Mouse (Mus musculus) heart, embryonic 12.5 days (tissue): ENCODE measurements around the gene Muc1. TPM values are rescaled to one million over a fixed set of nuclear protein-coding genes. Genes with fewer than 3 reads are reported as not detected.

Source experiments
- ATAC-seq: fragments of 200-750 bp; cut with Nextera tagmentation; 2 replicates; pipeline ENCODE4 v1.8.0; 2017; ENCODE audit warnings: moderate TSS enrichment, moderate library complexity; ENCODE audit not compliant: insufficient number of reproducible peaks, low FRiP score
- H3K27ac ChIP-seq: fragments of 300-500 bp; sonication (generic); 2 replicates; pipeline ENCODE4 v1.5.1; 2016; ENCODE audit warnings: mild to moderate bottlenecking, moderate library complexity; ENCODE audit not compliant: poor library complexity, severe bottlenecking
- H3K27me3 ChIP-seq: fragments of 300-500 bp; sonication (generic); replicated peaks from 2 replicates; pipeline ENCODE4 v1.6.1; 2016; ENCODE audit warnings: mild to moderate bottlenecking, moderate library complexity
- H3K36me3 ChIP-seq: fragments of 300-500 bp; sonication (generic); 2 replicates; pipeline ENCODE4 v1.6.1; 2016; ENCODE audit warnings: mild to moderate bottlenecking, moderate library complexity
- H3K4me1 ChIP-seq: fragments of 300-500 bp; sonication (generic); replicated peaks from 2 replicates; pipeline ENCODE4 v1.6.1; 2016; ENCODE audit warnings: mild to moderate bottlenecking
- H3K4me2 ChIP-seq: fragments of 300-500 bp; sonication (generic); 2 replicates; pipeline ENCODE4 v1.6.1; 2016; ENCODE audit warnings: mild to moderate bottlenecking, moderate library complexity
- H3K4me3 ChIP-seq: fragments of 300-500 bp; sonication (generic); 2 replicates; pipeline ENCODE4 v1.5.1; 2016; ENCODE audit warnings: mild to moderate bottlenecking
- H3K9ac ChIP-seq: fragments of 300-500 bp; sonication (generic); 2 replicates; pipeline ENCODE4 v1.6.1; 2016; ENCODE audit warnings: mild to moderate bottlenecking, moderate library complexity
- H3K9me3 ChIP-seq: fragments of 300-500 bp; sonication (generic); replicated peaks from 2 replicates; pipeline ENCODE4 v1.6.1; 2016; ENCODE audit warnings: mild to moderate bottlenecking, moderate library complexity
- WGBS: fragments of 180-500 bp; shearing (Covaris S2); methylation state at CpG from one replicate; pipeline ENCODE4 v1.1.7; 2016; 5-methylcytosine and 5-hydroxymethylcytosine counted together
- polyA plus RNA-seq: library from polyadenylated mRNA; unstranded; fragments of >200 nt; fragmentation: Nextera tagmentation; extraction: Ambion mirVana; gene quantifications from 2 replicates; pipeline ENCODE4 v1.2.1, GENCODE M21; 2016

Gene Muc1
- polyA plus RNA-seq, 1 experiment from 2014 or later: not detected

- ATAC-seq: no peak
- WGBS: 88% methylated on average over 2 of the region's 2 CpGs
Observed at GRCm38 (mm10) chr3:89193853-89194252, 35.0 kb upstream of the Muc1 start.

GRCm38 (mm10) chr3:89195979-89196877 lies 32.6 kb upstream of the Muc1 start:
- no peaks in the 10 kb centered on the region for H3K36me3 ChIP-seq
- peak; percentile 96 for ATAC-seq
- H3K9ac ChIP-seq: peak overlapping the region; percentile 69
- 7% methylated on average over 33 of the region's 33 CpGs for whole genome bisulfite sequencing
- H3K4me2 ChIP-seq: peak overlapping the region; percentile 75
- H3K4me1 ChIP-seq: peaks cover 9% of the 10 kb centered on the region
- H3K4me3 ChIP-seq: peak overlapping the region; percentile 46
- no peaks in the 10 kb centered on the region for H3K9me3 ChIP-seq
- H3K27ac ChIP-seq: peak overlapping the region; percentile 27
- H3K27me3 ChIP-seq: no peaks in the 10 kb centered on the region

More at GRCm38 (mm10) chr3:89193853-89194252, 35.0 kb upstream of the Muc1 start:
- H3K27me3 ChIP-seq: no peaks in the 10 kb centered on the region
- no peak overlapping the region for H3K9ac ChIP-seq
- H3K4me1 ChIP-seq: peaks cover 9% of the 10 kb centered on the region
- no peak overlapping the region for H3K4me2 ChIP-seq
- no peak overlapping the region for H3K4me3 ChIP-seq
- H3K36me3 ChIP-seq: peaks cover 1% of the 10 kb centered on the region; the same call in 1 of the 2 replicates
- H3K27ac ChIP-seq: no peak overlapping the region
- no peaks in the 10 kb centered on the region for H3K9me3 ChIP-seq

- no peaks in the 10 kb centered on the region for H3K9me3 ChIP-seq
- peaks cover 14% of the 10 kb centered on the region for H3K4me1 ChIP-seq
- H3K36me3 ChIP-seq: peaks cover 10% of the 10 kb centered on the region
- H3K9ac ChIP-seq: no peak overlapping the region
- H3K4me3 ChIP-seq: no peak overlapping the region
- H3K27me3 ChIP-seq: no peaks in the 10 kb centered on the region
- WGBS: 67% methylated on average over 3 of the region's 3 CpGs
- H3K4me2 ChIP-seq: no peak overlapping the region
- no peak overlapping the region for H3K27ac ChIP-seq
- ATAC-seq: no peak
Observed at GRCm38 (mm10) chr3:89199839-89200238, 29.0 kb upstream of the Muc1 start.

GRCm38 (mm10) chr3:89202253-89203141 lies 26.4 kb upstream of the Muc1 start, which contains the start of gene Gba:
Gene Gba (plus strand): TSS chr3:89202928.
- 24% methylated on average over 13 of the region's 13 CpGs for WGBS
- Histone ChIP-seq H3K9me3 (no peaks in the 10 kb centered on the region), H3K4me1 (peaks cover 5% of the 10 kb centered on the region), H3K9ac (peak within 1 kb of the TSS; percentile 67), H3K27ac (no peak within 1 kb of the TSS), H3K36me3 (peaks cover 36% of the 10 kb centered on the region), H3K4me2 (peak within 1 kb of the TSS; percentile 72), H3K27me3 (no peaks in the 10 kb centered on the region), H3K4me3 (peak within 1 kb of the TSS; percentile 60)
- peak; percentile 90 for ATAC-seq

GRCm38 (mm10) chr3:89203142-89203514 lies 25.7 kb upstream of the Muc1 start:
- H3K4me2 ChIP-seq: peak overlapping the region; percentile 72
- H3K9ac ChIP-seq: peak overlapping the region; percentile 67
- H3K36me3 ChIP-seq: peaks cover 43% of the 10 kb centered on the region
- no peaks in the 10 kb centered on the region for H3K27me3 ChIP-seq
- H3K4me3 ChIP-seq: peak overlapping the region; percentile 60
- WGBS: 31% methylated on average over 5 of the region's 5 CpGs
- no peak overlapping the region for H3K27ac ChIP-seq
- H3K4me1 ChIP-seq: peaks cover 5% of the 10 kb centered on the region
- H3K9me3 ChIP-seq: no peaks in the 10 kb centered on the region
- ATAC-seq: no peak

- H3K36me3 ChIP-seq: peaks cover 72% of the 10 kb centered on the region
- H3K4me3 ChIP-seq: no peak overlapping the region
- peaks cover 8% of the 10 kb centered on the region for H3K4me1 ChIP-seq
- H3K9ac ChIP-seq: no peak overlapping the region
- H3K27me3 ChIP-seq: no peaks in the 10 kb centered on the region
- no peak overlapping the region for H3K4me2 ChIP-seq
- no peak for ATAC-seq
- 88% methylated on average over 7 of the region's 7 CpGs for WGBS
- H3K27ac ChIP-seq: no peak overlapping the region
- no peaks in the 10 kb centered on the region for H3K9me3 ChIP-seq
Observed at GRCm38 (mm10) chr3:89206079-89206478, 22.8 kb upstream of the Muc1 start.

GRCm38 (mm10) chr3:89206695-89207094 lies 22.2 kb upstream of the Muc1 start:
- WGBS: 86% methylated on average over 2 of the region's 2 CpGs
- H3K4me3 ChIP-seq: no peak overlapping the region
- peaks cover 76% of the 10 kb centered on the region for H3K36me3 ChIP-seq
- ATAC-seq: no peak
- H3K27me3 ChIP-seq: no peaks in the 10 kb centered on the region
- peaks cover 10% of the 10 kb centered on the region for H3K4me1 ChIP-seq
- H3K9ac ChIP-seq: no peak overlapping the region
- H3K4me2 ChIP-seq: no peak overlapping the region
- no peak overlapping the region for H3K27ac ChIP-seq
- H3K9me3 ChIP-seq: no peaks in the 10 kb centered on the region

GRCm38 (mm10) chr3:89208075-89208657 lies 20.7 kb upstream of the Muc1 start:
- Histone ChIP-seq H3K27ac (no peak overlapping the region), H3K27me3 (no peaks in the 10 kb centered on the region), H3K9me3 (no peaks in the 10 kb centered on the region), H3K4me3 (no peak overlapping the region), H3K4me1 (peaks cover 15% of the 10 kb centered on the region), H3K9ac (no peak overlapping the region), H3K36me3 (peaks cover 76% of the 10 kb centered on the region), H3K4me2 (no peak overlapping the region)
- WGBS: 86% methylated on average over 13 of the region's 13 CpGs
- ATAC-seq: no peak

- Histone ChIP-seq H3K27me3 (no peaks in the 10 kb centered on the region), H3K36me3 (peaks cover 76% of the 10 kb centered on the region), H3K9me3 (no peaks in the 10 kb centered on the region)
Observed at GRCm38 (mm10) chr3:89208736-89209135, 20.1 kb upstream of the Muc1 start.

GRCm38 (mm10) chr3:89209731-89210130 lies 19.1 kb upstream of the Muc1 start:
- Histone ChIP-seq H3K9me3 (no peaks in the 10 kb centered on the region), H3K4me2 (no peak overlapping the region), H3K9ac (no peak overlapping the region), H3K4me1 (peaks cover 15% of the 10 kb centered on the region), H3K36me3 (peaks cover 67% of the 10 kb centered on the region), H3K4me3 (no peak overlapping the region), H3K27ac (no peak overlapping the region; the same call in 1 of the 2 replicates), H3K27me3 (no peaks in the 10 kb centered on the region)
- no peak for ATAC-seq
- 91% methylated on average over 7 of the region's 7 CpGs for WGBS

More at GRCm38 (mm10) chr3:89208736-89209135, 20.1 kb upstream of the Muc1 start:
- 86% methylated on average over 6 of the region's 6 CpGs for WGBS
- no peak for ATAC-seq
- no peak overlapping the region for H3K4me2 ChIP-seq
- no peak overlapping the region for H3K9ac ChIP-seq
- no peak overlapping the region for H3K27ac ChIP-seq
- peaks cover 11% of the 10 kb centered on the region for H3K4me1 ChIP-seq
- no peak overlapping the region for H3K4me3 ChIP-seq
